Mouse (Mus musculus) CD4-positive naive resting alpha-beta T cell, adult 76 days (primary cell): Measurements from ENCODE around the gene Knstrn. TPM values are rescaled to one million over a fixed set of nuclear protein-coding genes. Genes with fewer than 3 reads are reported as not detected.

ENCODE experiments used
- total RNA-seq: library from RNA; stranded (reverse); gene quantifications from one replicate; pipeline ENCODE4 v1.2.4, GENCODE M21; 2023

The Knstrn gene
- total RNA-seq = 5.5 TPM

DNA sequence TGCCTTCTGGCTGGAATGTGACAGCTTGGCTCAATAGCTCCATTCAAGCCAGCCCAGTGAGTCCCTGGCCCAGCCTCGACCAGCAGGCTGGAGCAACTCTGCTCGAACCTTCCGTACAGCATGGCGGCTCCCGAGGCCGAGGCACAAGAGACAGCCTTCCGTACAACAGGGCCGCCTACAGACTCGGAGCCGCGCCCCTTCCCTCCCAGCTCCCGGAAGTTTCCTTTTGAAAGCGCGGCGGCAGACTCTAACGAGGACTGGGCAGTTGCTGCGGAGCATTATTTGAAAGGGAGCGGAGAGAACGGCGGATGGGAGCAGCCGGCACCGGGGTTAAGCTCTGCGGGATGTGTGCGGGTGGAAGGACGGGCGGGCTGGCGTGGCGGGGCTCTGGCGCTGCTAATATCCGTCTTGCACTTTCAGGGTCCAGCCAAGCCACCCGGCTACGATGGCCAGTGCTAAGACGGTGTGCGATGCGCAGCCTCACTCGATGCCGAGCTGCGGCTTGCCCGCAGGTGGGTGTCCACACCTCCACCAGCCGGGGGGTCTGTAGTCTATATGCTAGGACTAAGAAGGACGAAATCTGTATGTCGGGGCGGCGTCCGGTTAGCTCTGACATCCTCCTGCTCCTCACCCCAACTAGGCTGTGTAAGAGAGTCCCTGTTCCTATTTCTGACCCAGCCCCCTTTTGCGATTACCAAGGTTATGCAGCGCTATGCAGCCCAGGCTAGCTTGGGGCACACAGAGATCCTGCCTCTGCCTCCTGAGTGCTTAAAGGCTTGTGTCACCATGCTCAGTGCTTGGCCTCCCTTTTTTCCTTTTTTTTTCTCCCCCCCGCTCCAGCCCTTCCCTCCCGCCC lies at the start of gene Knstrn:
Gene Knstrn (plus strand): TSS at position 23 of the 856 bp plus-strand sequence.

DNA sequence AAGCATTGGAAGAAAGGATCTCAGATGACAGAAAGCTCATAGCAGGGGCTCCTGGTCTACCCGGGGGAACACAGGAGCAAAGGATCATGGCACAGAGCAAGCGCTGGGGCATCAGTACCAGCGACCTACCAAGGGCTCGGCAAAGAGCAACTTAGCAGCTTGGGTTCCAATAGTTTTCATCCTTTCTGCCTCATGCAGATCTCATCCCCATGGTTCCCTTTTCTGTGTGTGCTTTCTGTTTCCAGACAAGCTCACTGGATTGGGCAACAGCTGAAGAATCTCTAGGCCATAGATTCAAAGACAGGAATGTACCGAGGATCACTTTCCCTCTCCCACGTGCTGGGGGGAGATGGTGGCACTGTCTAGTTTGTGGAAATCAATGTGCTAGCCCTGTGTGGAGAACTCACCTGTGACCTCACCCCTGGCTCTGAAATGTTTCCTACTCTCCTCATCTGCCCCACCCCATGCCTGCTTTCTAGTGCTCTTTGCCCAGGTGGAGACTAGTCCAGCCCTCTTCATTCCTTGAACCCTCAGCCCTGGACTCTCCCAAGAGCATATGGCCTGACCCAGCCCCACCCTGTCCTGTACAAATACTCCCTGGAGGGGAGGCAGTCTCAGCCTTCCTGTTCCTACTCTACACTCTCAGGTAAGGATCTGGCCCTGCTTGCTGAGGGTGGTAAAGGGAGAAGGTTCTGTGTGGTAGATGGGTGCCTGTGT lies 41.5 kb upstream of the Knstrn start, which contains the start of gene Phgr1:
Gene Phgr1 (plus strand): TSS at position 612 of the 717 bp plus-strand sequence.

DNA sequence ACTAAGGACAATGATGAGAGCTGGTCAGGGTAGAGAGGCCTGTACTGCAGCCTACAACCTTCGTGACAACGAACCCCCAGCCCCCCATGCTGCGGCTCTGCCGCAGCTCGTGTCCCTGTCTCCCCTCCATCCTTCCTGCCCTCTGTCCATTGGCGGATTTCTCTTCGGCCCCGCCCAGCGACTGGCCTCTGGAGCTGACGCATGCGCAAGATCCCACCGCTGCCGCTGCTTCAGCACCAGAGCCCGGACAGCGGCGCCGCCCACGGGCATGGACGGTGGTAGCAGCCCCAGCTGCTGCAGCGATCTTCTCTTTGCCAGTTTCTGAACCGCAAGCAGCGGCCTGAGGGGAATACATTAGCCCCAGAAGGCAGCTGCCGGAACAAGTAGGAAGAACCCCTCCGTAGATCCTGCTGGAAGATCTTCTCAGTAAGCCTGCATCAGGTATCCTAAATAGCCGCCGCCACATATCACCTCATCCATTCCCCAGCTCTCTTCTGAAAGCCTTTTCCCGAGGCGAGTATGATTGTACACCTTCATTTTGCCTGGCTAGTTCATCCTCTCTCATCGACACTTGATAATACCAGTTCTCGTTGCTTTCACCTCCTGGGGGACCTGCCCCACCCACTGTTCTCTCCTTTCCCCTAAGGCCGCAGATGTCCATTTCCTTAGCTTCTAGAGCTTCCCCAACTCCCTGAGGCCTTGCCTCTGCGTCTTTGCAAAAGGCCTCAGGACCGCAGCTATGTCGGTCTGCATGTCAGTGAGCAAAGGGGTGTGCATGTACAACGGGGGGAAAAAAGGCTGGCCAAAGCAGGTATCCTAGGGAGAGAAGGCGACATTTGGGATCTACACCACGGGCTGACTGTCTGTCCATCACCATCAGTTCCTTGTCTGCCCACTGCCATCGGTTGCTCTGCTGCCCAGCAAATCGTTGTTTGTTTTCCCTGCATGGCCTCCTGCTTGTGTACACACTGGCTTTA lies 34.0 kb upstream of the Knstrn start, which contains the start of gene Disp2:
Gene Disp2 (plus strand): TSS at position 216 of the 977 bp plus-strand sequence.

DNA sequence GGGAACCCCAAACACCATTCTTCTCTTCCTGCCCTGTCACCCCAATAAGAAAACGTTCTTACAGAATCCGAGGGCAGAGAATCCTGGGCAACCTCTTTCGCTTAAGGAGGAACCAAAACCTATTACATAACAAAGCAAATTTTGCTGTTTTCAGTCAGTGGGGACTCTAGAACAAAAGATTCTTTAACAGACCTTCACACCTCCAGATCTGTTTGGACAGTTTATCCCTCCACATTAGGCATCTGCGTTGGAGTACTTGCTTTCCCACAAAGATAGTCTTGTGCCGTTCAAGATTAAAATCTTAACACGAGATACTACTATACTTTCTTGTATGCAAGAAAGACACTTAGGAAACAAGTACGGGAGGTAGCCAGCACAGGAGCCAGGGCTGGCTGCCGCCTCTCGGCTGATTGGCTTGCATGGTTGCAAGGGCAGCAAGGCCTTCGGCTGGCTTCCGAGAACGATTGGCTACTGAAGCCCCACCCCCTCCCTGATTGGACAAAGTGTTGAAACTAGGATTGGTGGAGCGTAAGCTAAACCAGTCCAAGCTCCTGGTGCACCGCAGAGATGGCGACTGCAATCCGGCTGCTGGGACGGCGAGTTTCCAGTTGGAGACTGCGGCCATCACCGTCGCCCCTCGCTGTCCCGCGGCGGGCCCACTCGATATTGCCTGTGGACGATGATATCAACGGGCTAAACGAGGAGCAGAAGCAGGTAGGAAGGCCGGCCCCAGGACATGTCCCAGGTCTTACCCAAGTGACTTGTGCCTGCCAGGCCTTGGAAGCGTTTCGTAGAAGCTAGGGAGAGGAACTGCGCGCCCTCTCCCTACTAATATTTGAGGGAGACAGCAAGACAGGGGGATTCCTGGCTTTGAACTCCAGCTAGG lies 47.9 kb downstream of the Knstrn start, which contains the start of gene Ivd:
Gene Ivd (plus strand): TSS at position 501 of the 886 bp plus-strand sequence.

DNA sequence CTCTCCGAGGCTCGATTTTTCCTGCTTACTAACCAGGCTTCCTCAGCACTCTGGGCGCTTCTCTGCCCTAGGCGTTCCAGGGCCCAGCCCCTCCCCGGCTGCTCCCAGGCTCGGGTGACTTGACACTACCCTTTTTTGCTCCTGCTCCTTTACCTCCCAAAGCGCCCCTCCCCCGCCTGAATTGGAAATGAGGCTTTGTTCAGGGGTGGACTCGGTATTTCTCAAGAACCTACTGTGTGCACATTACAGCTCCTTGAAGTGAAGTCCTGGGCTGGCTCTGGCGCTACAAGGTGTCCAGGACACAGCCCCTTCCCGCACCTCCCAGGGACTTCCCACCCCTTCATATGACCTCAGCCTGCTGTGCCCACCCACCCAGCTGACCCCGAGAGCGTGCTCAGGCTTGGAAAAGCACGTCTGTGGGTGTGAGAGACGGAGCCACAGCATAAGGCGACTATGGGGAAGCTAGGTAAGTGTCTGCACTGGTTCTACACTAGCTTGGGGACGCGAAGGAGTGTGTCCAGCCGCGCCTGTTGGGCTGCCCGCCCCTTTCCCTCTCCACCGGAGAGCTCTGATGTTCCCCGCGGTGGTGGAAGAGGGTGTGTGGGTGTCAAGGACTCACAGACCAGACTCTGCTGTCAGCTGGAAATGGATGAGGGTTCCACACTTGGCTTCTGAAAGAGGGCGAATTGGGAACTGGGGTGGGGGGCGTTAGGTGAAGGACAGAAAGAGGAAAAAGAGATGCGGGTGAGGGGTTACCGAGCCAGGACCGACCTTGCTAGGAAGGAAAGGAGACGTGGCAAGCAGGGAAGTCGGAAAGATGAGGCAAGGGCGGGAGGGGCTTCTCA lies 86.4 kb downstream of the Knstrn start, which contains the start of gene Bahd1:
Gene Bahd1 (plus strand): TSS at position 397 of the 845 bp plus-strand sequence.

Other genes starting within 250 kb of the Knstrn start
- gene Bub1b, start 215.8 kb upstream of the Knstrn start, total RNA-seq = 2.4 TPM
- gene Pak6, start 150.7 kb upstream of the Knstrn start, total RNA-seq = 0.12 TPM
- gene Ankrd63, start 110.0 kb upstream of the Knstrn start, total RNA-seq = 0.88 TPM
- 96.4 TPM for gene Plcb2, start 85.6 kb upstream of the Knstrn start, total RNA-seq
- gene Inafm2, start 68.2 kb upstream of the Knstrn start, total RNA-seq = 18.5 TPM
- not detected for gene Ccdc9b, start 51.3 kb upstream of the Knstrn start, total RNA-seq
- gene Phgr1, start 41.2 kb upstream of the Knstrn start, total RNA-seq = not detected
- not detected for gene Disp2, start 34.3 kb upstream of the Knstrn start, total RNA-seq
- gene Ivd, start 48.0 kb downstream of the Knstrn start, total RNA-seq = 65.2 TPM
- 33.9 TPM for gene Bahd1, start 86.4 kb downstream of the Knstrn start, total RNA-seq
- 1.3 TPM for gene Chst14, start 112.5 kb downstream of the Knstrn start, total RNA-seq
- 12.1 TPM for gene Ccdc32, start 215.4 kb downstream of the Knstrn start, total RNA-seq
- 15.2 TPM for gene Rpusd2, start 220.8 kb downstream of the Knstrn start, total RNA-seq
- 1.8 TPM for gene Knl1, start 233.1 kb downstream of the Knstrn start, total RNA-seq